Mouse (Mus musculus) ES-Bruce4 (cell line): ENCODE measurements around the gene Csad.

Experiments
- EP300 ChIP-seq: IDR thresholded peaks from 2 replicates; pipeline ENCODE4 v1.6.1; 2011; ENCODE audit warnings: low read depth, low read length; ENCODE audit not compliant: insufficient read depth
- POLR2A ChIP-seq: IDR thresholded peaks from one replicate; pipeline ENCODE4 v1.8.1; 2011; ENCODE audit warnings: low read length; ENCODE audit not compliant: insufficient read depth

- TF ChIP-seq EP300 (no peak), POLR2A (no peak)
Measured at GRCm38 (mm10) chr15:102146882-102147281, 57.6 kb downstream of the Csad start.
